Mouse (Mus musculus): ENCODE measurements around the gene Renbp. TPM values are rescaled to one million over a fixed set of nuclear protein-coding genes. Genes with fewer than 3 reads are reported as not detected.

The Renbp gene
- polyA plus RNA-seq, 1 experiment from 2014 or later: 85.6 TPM

GRCm38 (mm10) chrX:73949341-73949740 is 18.7 kb upstream of the Renbp start:
- H3K4me2 ChIP-seq (ENCODE audit: low read length): no peak overlapping the region
- H3K27ac ChIP-seq: no peak overlapping the region
- no peak overlapping the region for H3K4me3 ChIP-seq (replicated peaks; ENCODE audit: low read depth, low read length)
- 83% methylated on average over 10 of the region's 10 CpGs for WGBS
- H3K36me3 ChIP-seq (ENCODE audit: insufficient read depth, low read length): peaks cover 37% of the 10 kb centered on the region
- no peaks in the 10 kb centered on the region for H3K4me1 ChIP-seq (replicated peaks; ENCODE audit: insufficient read depth, low read length)
- 0 out of 2 replicates have a peak, but pooled peaks have one; percentile 29 for ATAC-seq (replicated peaks; ENCODE audit: low FRiP score, low read depth)
- no peak for DNase-seq (ENCODE audit: low spot score)
- H3K27me3 ChIP-seq (ENCODE audit: insufficient read depth, low read length): no peaks in the 10 kb centered on the region
- no peaks in the 10 kb centered on the region for H3K9me3 ChIP-seq (replicated peaks; ENCODE audit: low read length)
- H3K9ac ChIP-seq (ENCODE audit: low read depth, low read length): no peak overlapping the region
- no peak for TF ChIP-seq CTCF (IDR thresholded peaks at IDR 0.05; ENCODE audit: low read depth)

DNA sequence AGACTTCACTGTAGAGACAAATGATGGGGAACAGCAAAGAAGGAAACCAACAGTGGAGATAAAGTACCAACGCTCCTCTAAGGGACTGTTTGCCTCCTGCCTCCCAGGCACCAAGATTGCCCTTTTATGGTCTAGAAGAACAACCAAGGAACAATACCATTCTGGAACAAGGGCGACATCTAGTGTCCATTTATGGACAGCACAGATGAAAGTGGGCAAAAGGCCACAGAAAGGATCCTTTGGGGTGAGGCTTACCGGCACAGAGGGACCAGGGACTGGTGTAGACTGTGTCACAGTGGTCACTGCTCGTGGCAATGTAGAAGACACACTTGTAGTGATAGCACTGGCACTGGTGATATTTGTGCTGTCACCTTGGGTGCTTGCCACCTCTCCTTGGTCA is 18.0 kb upstream of the Renbp start:
- peak; percentile 64 for DNase-seq (ENCODE audit: low spot score)
- H3K4me1 ChIP-seq (replicated peaks; ENCODE audit: insufficient read depth, low read length): no peaks in the 10 kb centered on the region
- no peaks in the 10 kb centered on the region for H3K9me3 ChIP-seq (replicated peaks; ENCODE audit: low read length)
- no peak overlapping the region for H3K4me3 ChIP-seq (replicated peaks; ENCODE audit: low read depth, low read length)
- no peak overlapping the region for H3K27ac ChIP-seq
- ATAC-seq (replicated peaks; ENCODE audit: low FRiP score, low read depth): peak; percentile 47
- WGBS: 37% methylated on average over 4 of the region's 4 CpGs
- H3K9ac ChIP-seq (ENCODE audit: low read depth, low read length): no peak overlapping the region
- TF ChIP-seq CTCF (IDR thresholded peaks at IDR 0.05; ENCODE audit: low read depth): peak; percentile 81
- no peaks in the 10 kb centered on the region for H3K27me3 ChIP-seq (ENCODE audit: insufficient read depth, low read length)
- peaks cover 36% of the 10 kb centered on the region for H3K36me3 ChIP-seq (ENCODE audit: insufficient read depth, low read length)
- no peak overlapping the region for H3K4me2 ChIP-seq (ENCODE audit: low read length)

DNA sequence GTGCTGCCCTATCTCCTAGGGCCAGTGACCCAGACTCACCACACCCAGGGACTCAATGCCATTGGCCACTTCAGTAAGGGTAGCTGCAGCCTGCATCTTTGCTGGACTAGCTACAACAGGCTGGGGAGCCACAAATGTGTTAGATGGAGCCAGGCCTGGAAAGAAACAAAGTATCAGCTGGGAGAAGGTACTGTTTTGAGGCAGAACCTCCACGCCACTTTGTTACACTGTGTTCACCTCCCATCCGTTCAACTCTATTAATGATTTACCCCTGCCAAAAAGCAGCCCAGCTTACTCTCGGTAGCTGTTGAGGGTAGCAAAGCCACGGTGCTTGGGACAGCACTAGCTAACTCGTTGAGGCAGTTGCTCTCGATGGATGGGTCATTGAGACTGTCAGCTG is 16.2 kb upstream of the Renbp start:
- no peak for DNase-seq (ENCODE audit: low spot score)
- Histone ChIP-seq H3K4me2 (ENCODE audit: low read length) (no peak overlapping the region), H3K9ac (ENCODE audit: low read depth, low read length) (no peak overlapping the region), H3K36me3 (ENCODE audit: insufficient read depth, low read length) (peaks cover 27% of the 10 kb centered on the region), H3K27ac (no peak overlapping the region), H3K4me1 (replicated peaks; ENCODE audit: insufficient read depth, low read length) (no peaks in the 10 kb centered on the region), H3K27me3 (ENCODE audit: insufficient read depth, low read length) (no peaks in the 10 kb centered on the region), H3K4me3 (replicated peaks; ENCODE audit: low read depth, low read length) (no peak overlapping the region), H3K9me3 (replicated peaks; ENCODE audit: low read length) (no peaks in the 10 kb centered on the region)
- ATAC-seq (replicated peaks; ENCODE audit: low FRiP score, low read depth): no peak
- WGBS: 66% methylated on average over 6 of the region's 6 CpGs
- TF ChIP-seq CTCF (IDR thresholded peaks at IDR 0.05; ENCODE audit: low read depth): no peak

DNA sequence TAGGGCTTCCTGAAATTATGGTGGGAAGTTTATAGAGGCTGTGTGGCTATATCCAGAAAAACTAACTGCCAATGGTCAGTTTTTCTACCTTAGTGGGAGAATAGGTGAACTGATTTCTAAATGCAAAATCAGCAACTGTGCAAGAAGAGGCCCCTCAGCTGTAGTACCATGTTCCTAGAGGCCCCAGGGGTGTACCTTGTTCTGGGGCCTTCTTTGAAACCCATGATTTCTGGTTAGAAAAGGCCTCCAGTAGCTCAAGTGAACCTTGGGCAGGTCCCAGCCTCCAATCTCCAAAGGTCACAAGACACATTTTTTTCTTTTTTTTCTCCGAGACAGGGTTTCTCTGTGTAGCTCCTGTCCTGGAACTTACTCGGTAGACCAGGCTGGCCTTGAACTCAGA is 11.6 kb upstream of the Renbp start:
- Histone ChIP-seq H3K27me3 (ENCODE audit: insufficient read depth, low read length) (no peaks in the 10 kb centered on the region), H3K9ac (ENCODE audit: low read depth, low read length) (no peak overlapping the region), H3K9me3 (replicated peaks; ENCODE audit: low read length) (no peaks in the 10 kb centered on the region), H3K4me1 (replicated peaks; ENCODE audit: insufficient read depth, low read length) (no peaks in the 10 kb centered on the region), H3K4me2 (ENCODE audit: low read length) (no peak overlapping the region), H3K27ac (no peak overlapping the region), H3K4me3 (replicated peaks; ENCODE audit: low read depth, low read length) (no peak overlapping the region), H3K36me3 (ENCODE audit: insufficient read depth, low read length) (peaks cover 5% of the 10 kb centered on the region; the same call in 1 of the 2 replicates)
- DNase-seq (ENCODE audit: low spot score) (no peak), ATAC-seq (replicated peaks; ENCODE audit: low FRiP score, low read depth) (no peak)
- 95% methylated on average over 2 of the region's 2 CpGs for WGBS
- no peak for TF ChIP-seq CTCF (IDR thresholded peaks at IDR 0.05; ENCODE audit: low read depth)

DNA sequence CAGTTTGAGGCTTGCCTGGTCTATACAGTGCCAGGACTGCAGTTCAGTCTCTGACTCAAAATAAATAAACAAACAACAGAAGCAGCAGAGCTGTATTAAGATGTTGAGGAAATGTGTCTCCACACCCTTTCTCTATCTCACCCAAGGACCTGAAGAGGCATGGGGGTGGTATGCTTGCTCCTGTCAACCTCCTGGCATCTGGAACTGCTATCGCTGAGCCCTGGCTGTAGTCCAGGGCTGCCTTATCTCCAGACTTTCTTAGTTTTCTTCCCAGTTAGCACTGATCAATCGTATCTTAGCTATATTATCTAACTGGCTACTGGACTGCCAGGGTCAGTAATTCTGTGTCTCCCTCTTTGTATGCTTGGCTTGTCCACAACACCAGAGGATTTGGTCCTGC is 11.2 kb upstream of the Renbp start:
- ATAC-seq (replicated peaks; ENCODE audit: low FRiP score, low read depth): no peak
- no peak overlapping the region for H3K27ac ChIP-seq
- 78% methylated on average over 2 of the region's 2 CpGs for WGBS

GRCm38 (mm10) chrX:73931871-73932270 is 1.2 kb upstream of the Renbp start:
- 81% methylated on average over 2 of the region's 2 CpGs for WGBS
- Histone ChIP-seq H3K9ac (ENCODE audit: low read depth, low read length) (no peak overlapping the region), H3K4me1 (replicated peaks; ENCODE audit: insufficient read depth, low read length) (no peaks in the 10 kb centered on the region), H3K36me3 (ENCODE audit: insufficient read depth, low read length) (no peaks in the 10 kb centered on the region), H3K4me3 (replicated peaks; ENCODE audit: low read depth, low read length) (no peak overlapping the region), H3K27me3 (ENCODE audit: insufficient read depth, low read length) (no peaks in the 10 kb centered on the region), H3K27ac (no peak overlapping the region), H3K9me3 (replicated peaks; ENCODE audit: low read length) (no peaks in the 10 kb centered on the region), H3K4me2 (ENCODE audit: low read length) (no peak overlapping the region)
- ATAC-seq (replicated peaks; ENCODE audit: low FRiP score, low read depth) (no peak), DNase-seq (ENCODE audit: low spot score) (no peak)
- TF ChIP-seq CTCF (IDR thresholded peaks at IDR 0.05; ENCODE audit: low read depth): no peak

More for the DNA sequence above, 11.2 kb upstream of the Renbp start:
- Histone ChIP-seq H3K9me3 (replicated peaks; ENCODE audit: low read length) (no peaks in the 10 kb centered on the region), H3K4me1 (replicated peaks; ENCODE audit: insufficient read depth, low read length) (no peaks in the 10 kb centered on the region), H3K27me3 (ENCODE audit: insufficient read depth, low read length) (no peaks in the 10 kb centered on the region), H3K36me3 (ENCODE audit: insufficient read depth, low read length) (peaks cover 5% of the 10 kb centered on the region; the same call in 1 of the 2 replicates), H3K9ac (ENCODE audit: low read depth, low read length) (no peak overlapping the region), H3K4me3 (replicated peaks; ENCODE audit: low read depth, low read length) (no peak overlapping the region), H3K4me2 (ENCODE audit: low read length) (no peak overlapping the region)
- DNase-seq (ENCODE audit: low spot score): no peak
- no peak for TF ChIP-seq CTCF (IDR thresholded peaks at IDR 0.05; ENCODE audit: low read depth)

DNA sequence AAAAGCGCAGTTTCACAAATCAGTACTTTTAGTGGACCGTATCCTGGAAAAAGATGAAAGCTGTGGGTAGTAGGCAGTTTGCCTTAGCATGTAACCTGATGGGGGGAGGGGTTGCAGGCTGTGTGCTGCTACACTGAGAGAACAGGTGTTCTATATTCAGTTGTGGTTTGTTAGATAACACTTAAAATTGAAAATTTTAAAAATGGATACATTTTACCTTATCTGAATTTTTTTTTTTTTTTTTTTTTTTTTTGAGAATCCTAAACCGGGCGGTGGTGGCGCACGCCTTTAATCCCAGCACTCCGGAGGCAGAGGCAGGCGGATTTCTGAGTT is 8.1 kb downstream of the Renbp start:
- Histone ChIP-seq H3K27ac (no peak overlapping the region), H3K4me1 (replicated peaks; ENCODE audit: insufficient read depth, low read length) (no peaks in the 10 kb centered on the region), H3K9me3 (replicated peaks; ENCODE audit: low read length) (no peaks in the 10 kb centered on the region), H3K27me3 (ENCODE audit: insufficient read depth, low read length) (no peaks in the 10 kb centered on the region), H3K9ac (ENCODE audit: low read depth, low read length) (no peak overlapping the region), H3K4me2 (ENCODE audit: low read length) (peak overlapping the region; percentile 63), H3K4me3 (replicated peaks; ENCODE audit: low read depth, low read length) (peak overlapping the region; percentile 50), H3K36me3 (ENCODE audit: insufficient read depth, low read length) (no peaks in the 10 kb centered on the region)
- no peak for ATAC-seq (replicated peaks; ENCODE audit: low FRiP score, low read depth)
- 78% methylated on average over 8 of the region's 8 CpGs for WGBS
- no peak for DNase-seq (ENCODE audit: low spot score)
- TF ChIP-seq CTCF (IDR thresholded peaks at IDR 0.05; ENCODE audit: low read depth): no peak
